Mouse (Mus musculus): ENCODE measurements around the gene Dusp18. TPM values are rescaled to one million over a fixed set of nuclear protein-coding genes. Genes with fewer than 3 reads are reported as not detected.
"Not testable (repeated sequence)": the region's sequence is repeated elsewhere in the genome, so short reads cannot be mapped to it uniquely, and the experiment has no call there.

Gene Dusp18
- polyA plus RNA-seq, 1 experiment = not detected

GRCm38 (mm10) chr11:3905446-3905845 lies 10.4 kb downstream of the Dusp18 start:
- Histone ChIP-seq H3K27me3 (ENCODE audit: control insufficient read depth) (no peaks in the 10 kb centered on the region; the same call in 1 of the 2 replicates), H3K9me3 (ENCODE audit: control insufficient read depth, low read length) (no peaks in the 10 kb centered on the region), H3K36me3 (ENCODE audit: control insufficient read depth) (no peaks in the 10 kb centered on the region), H3K4me1 (ENCODE audit: control insufficient read depth) (no peaks in the 10 kb centered on the region; the same call in 1 of the 2 replicates), H3K4me3 (replicated peaks) (no peak overlapping the region)
- no peak for TF ChIP-seq GATA1 (IDR thresholded peaks at IDR 0.05; ENCODE audit: low read length)
- TF ChIP-seq TAL1 (IDR thresholded peaks at IDR 0.05; ENCODE audit: low read length) = no peak

DNA sequence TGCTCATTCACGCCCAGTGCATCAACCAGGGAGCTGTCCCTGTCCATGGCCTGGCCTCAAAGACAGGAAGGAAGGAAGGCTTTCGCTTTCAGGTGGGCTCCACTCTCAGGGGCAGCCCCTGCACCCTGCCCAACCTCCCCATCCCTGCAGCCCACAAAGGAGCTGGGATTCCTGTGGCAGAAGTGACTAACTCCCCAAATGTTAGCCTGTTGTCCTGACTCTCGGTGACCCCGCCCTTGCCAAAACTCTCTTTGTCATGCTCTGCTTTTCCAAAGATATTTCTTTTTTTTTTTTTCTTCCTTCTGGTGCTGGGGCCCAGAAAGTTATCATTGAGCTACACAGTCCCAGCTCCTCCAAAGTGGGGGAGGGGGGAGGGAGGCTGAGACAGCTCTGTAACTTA lies 14.2 kb downstream of the Dusp18 start:
- no peak overlapping the region for H3K4me3 ChIP-seq (replicated peaks)
- peaks cover 6% of the 10 kb centered on the region; the same call in 1 of the 2 replicates for H3K9me3 ChIP-seq (ENCODE audit: control insufficient read depth, low read length)
- no peaks in the 10 kb centered on the region for H3K36me3 ChIP-seq (ENCODE audit: control insufficient read depth)
- TF ChIP-seq GATA1 (IDR thresholded peaks at IDR 0.05; ENCODE audit: low read length) (no peak), TAL1 (IDR thresholded peaks at IDR 0.05; ENCODE audit: low read length) (no peak)
- H3K4me1 ChIP-seq (ENCODE audit: control insufficient read depth) = peaks cover 18% of the 10 kb centered on the region
- peaks cover 34% of the 10 kb centered on the region for H3K27me3 ChIP-seq (ENCODE audit: control insufficient read depth)

DNA sequence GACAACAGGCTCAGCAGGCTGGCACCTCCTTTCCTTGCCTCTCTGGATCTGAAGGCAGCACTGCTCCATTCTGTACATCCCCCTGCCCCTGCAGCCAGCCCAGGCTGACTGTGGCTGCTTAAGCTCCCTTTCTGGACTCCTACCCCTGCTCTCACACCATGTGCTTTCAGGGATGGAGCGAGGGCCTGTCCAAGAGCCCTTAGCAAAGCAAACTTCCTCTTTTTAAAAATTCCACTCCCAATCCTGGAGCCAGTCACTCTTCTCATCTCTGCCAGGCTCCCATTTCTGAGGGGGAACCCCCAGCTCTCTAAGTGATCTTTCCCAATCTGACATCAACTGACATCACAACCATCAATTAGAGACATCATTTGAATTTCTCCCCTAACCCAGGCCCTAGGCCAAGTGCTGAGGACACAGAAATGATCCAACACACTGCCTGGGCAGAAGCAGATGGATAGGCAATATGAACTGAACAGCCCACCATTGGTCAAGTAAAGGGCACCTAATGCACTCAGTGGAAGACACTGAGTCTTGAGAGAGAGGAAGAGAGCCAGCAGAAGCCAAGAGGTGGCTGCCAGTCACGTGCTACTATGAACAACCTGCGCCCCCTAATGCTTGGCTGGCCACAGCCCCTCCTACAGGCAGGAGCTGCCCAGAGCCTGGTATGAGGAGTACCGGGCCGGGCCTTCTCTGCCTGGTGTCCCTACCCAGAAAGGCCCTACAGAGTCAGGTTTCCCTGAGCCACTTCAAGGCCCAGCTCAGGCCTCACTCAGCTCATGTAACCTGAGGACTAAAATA lies 15.7 kb downstream of the Dusp18 start:
- Histone ChIP-seq H3K27me3 (ENCODE audit: control insufficient read depth) (peaks cover 44% of the 10 kb centered on the region), H3K4me3 (replicated peaks) (no peak overlapping the region), H3K4me1 (ENCODE audit: control insufficient read depth) (peaks cover 22% of the 10 kb centered on the region), H3K9me3 (ENCODE audit: control insufficient read depth, low read length) (peaks cover 6% of the 10 kb centered on the region; the same call in 1 of the 2 replicates), H3K36me3 (ENCODE audit: control insufficient read depth) (no peaks in the 10 kb centered on the region)
- TF ChIP-seq TAL1 (IDR thresholded peaks at IDR 0.05; ENCODE audit: low read length) (no peak), GATA1 (IDR thresholded peaks at IDR 0.05; ENCODE audit: low read length) (no peak)

DNA sequence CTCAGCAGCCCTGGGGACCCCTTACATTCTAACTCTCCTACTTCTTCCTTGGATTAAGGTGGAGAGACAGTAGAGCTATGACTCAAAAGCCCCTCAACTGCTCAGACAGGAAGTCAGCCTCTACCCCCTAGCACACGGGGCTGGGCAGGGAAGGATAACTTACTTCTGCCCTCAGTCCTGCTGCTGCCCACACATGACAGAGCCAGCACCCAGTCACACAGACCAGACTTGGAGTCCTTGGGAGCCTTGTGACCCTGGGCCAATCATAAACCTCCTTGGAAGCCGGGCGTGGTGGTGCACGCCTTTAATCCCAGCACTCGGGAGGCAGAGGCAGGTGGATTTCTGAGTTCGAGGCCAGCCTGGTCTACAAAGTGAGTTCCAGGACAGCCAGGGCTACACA lies 16.4 kb downstream of the Dusp18 start:
- H3K4me3 ChIP-seq (replicated peaks) = not testable (repeated sequence)
- H3K27me3 ChIP-seq (ENCODE audit: control insufficient read depth) = peaks cover 44% of the 10 kb centered on the region

GRCm38 (mm10) chr11:3912100-3912874 lies 17.2 kb downstream of the Dusp18 start:
- TF ChIP-seq TAL1 (IDR thresholded peaks at IDR 0.05; ENCODE audit: low read length) (no peak), GATA1 (IDR thresholded peaks at IDR 0.05; ENCODE audit: low read length) (no peak)
- Histone ChIP-seq H3K27me3 (ENCODE audit: control insufficient read depth) (peaks cover 44% of the 10 kb centered on the region), H3K4me3 (replicated peaks) (peak overlapping the region; percentile 30), H3K36me3 (ENCODE audit: control insufficient read depth) (no peaks in the 10 kb centered on the region), H3K4me1 (ENCODE audit: control insufficient read depth) (peaks cover 22% of the 10 kb centered on the region), H3K9me3 (ENCODE audit: control insufficient read depth, low read length) (peaks cover 6% of the 10 kb centered on the region; the same call in 1 of the 2 replicates)

More for the DNA sequence above, 16.4 kb downstream of the Dusp18 start:
- not testable (repeated sequence) for H3K36me3 ChIP-seq (ENCODE audit: control insufficient read depth); H3K9me3 ChIP-seq (ENCODE audit: control insufficient read depth, low read length)
- H3K4me1 ChIP-seq (ENCODE audit: control insufficient read depth) = peaks cover 22% of the 10 kb centered on the region

GRCm38 (mm10) chr11:3912875-3913271 lies 17.8 kb downstream of the Dusp18 start:
- H3K36me3 ChIP-seq (ENCODE audit: control insufficient read depth) = no peaks in the 10 kb centered on the region
- peaks cover 44% of the 10 kb centered on the region for H3K27me3 ChIP-seq (ENCODE audit: control insufficient read depth)
- no peak for TF ChIP-seq GATA1 (IDR thresholded peaks at IDR 0.05; ENCODE audit: low read length)
- TF ChIP-seq TAL1 (IDR thresholded peaks at IDR 0.05; ENCODE audit: low read length) = no peak
- H3K9me3 ChIP-seq (ENCODE audit: control insufficient read depth, low read length) = peaks cover 6% of the 10 kb centered on the region; the same call in 1 of the 2 replicates
- H3K4me3 ChIP-seq (replicated peaks) = peak overlapping the region; percentile 30
- peaks cover 22% of the 10 kb centered on the region for H3K4me1 ChIP-seq (ENCODE audit: control insufficient read depth)

DNA sequence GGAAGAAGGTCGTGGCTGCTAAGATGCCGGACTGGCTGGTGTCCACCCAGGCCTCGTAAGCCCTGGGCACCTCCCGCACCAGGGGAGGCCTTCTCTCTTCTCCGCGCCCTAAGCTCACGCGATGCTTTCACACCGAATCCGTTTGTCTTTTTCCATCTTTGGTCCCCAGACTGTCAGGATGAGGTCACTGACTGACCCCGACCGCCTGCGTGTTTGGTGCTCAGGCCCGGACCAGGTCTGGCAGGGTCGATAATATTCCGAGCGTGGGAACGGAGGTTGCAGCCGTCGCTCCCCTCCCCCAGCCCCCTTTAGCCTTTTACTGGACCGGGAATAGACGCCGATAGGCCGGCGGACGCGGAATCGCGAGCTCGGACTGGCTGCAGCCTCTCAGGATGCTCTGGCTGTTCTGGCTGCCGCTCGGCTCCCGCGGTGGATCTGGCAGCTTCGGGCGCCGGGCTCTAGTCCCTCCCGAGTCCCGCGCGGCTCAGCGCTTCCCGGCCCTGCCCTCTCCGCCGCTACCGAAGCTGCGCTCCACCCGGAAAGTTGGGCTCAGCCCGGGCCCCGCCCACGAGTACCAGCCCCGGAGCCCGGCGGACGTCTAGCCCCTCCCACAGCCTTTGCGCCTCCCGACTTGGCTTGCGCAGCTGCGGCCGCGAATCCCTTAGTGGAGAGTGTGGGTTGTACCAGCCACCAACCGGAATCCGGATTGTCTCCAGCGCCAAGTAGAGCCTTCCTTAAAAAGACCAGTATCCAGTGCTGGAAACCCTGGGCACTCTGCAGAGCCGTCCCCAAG lies 18.5 kb downstream of the Dusp18 start:
- H3K36me3 ChIP-seq (ENCODE audit: control insufficient read depth) = no peaks in the 10 kb centered on the region
- TF ChIP-seq GATA1 (IDR thresholded peaks at IDR 0.05; ENCODE audit: low read length) (no peak), TAL1 (IDR thresholded peaks at IDR 0.05; ENCODE audit: low read length) (no peak)
- H3K9me3 ChIP-seq (ENCODE audit: control insufficient read depth, low read length) = peaks cover 6% of the 10 kb centered on the region; the same call in 1 of the 2 replicates
- H3K4me1 ChIP-seq (ENCODE audit: control insufficient read depth) = peaks cover 22% of the 10 kb centered on the region
- peak overlapping the region; percentile 45 for H3K4me3 ChIP-seq (replicated peaks)
- H3K27me3 ChIP-seq (ENCODE audit: control insufficient read depth) = peaks cover 44% of the 10 kb centered on the region

DNA sequence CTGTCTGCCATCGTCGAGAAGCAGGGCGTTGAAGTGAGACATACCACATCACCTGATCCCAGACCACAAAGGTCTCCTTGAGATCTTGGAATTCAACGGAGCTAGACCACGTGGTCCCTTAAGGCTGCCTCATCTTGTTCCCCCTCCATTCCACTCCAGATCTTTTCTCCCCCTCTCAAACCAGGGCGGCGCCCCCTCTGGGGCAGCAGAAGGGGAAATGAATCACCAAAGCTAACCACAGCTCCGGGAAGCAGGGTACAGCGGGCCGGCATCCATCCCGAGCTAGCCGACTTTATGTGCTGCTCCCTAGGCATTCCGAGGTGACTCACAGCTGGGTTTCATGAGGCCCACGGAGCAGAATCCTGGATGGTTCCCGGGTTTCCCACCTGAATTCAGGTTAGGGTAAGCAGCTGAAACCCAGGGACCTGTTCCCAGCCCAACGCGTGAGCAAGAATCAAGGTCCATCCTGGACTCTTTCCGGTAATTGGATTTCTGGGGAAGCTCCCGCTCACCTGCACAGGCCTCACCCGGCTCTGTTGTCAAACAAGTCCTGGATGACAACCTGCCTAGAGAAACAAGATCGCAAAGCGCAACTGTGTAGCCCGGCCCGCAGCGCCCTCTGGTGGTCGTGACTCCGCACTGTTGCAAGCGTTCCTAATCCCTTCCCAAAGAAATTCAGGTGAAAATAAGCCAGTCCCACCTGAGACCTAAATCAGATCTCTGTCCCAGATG lies 19.2 kb downstream of the Dusp18 start, which contains the start of gene Slc35e4:
Gene Slc35e4, minus strand, starts transcription at position 556 of the 732 bp plus-strand sequence.
- H3K27me3 ChIP-seq (ENCODE audit: control insufficient read depth) = peaks cover 44% of the 10 kb centered on the region

More for the DNA sequence above, 19.2 kb downstream of the Dusp18 start, which contains the start of gene Slc35e4:
- peaks cover 6% of the 10 kb centered on the region; the same call in 1 of the 2 replicates for H3K9me3 ChIP-seq (ENCODE audit: control insufficient read depth, low read length)
- H3K4me3 ChIP-seq (replicated peaks) = peak within 1 kb of the TSS; percentile 45
- TF ChIP-seq GATA1 (IDR thresholded peaks at IDR 0.05; ENCODE audit: low read length) (no peak), TAL1 (IDR thresholded peaks at IDR 0.05; ENCODE audit: low read length) (no peak)
- no peaks in the 10 kb centered on the region for H3K36me3 ChIP-seq (ENCODE audit: control insufficient read depth)
- H3K4me1 ChIP-seq (ENCODE audit: control insufficient read depth) = peaks cover 22% of the 10 kb centered on the region
